Mouse (Mus musculus): ENCODE measurements at regions not wholly inside any gene's neighbourhood (a gene's known extent, or its start where the extent isn't known, plus 50 kb on each side); places are given as distances from the start of the nearest gene placed in this dataset.

DNA sequence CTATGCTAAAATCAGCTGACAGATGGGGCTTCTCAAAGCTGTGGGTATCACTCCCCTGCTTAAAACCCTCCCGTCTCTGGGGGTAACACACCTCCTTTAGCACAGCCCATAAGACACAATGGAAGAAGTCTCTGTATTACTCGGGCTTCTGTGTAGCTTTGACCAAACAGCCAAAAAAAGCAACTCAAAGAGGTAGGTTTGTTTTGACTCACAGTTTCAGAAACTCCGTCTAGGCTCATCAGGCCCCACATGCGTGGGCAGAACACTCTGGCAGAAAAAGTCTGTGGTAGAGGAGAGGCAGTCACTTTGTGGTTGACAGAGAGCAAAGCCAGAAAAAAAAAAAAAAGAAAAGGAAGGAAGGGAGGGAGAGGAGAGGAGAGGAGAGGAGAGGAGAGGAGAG is 133.8 kb downstream of the Rps15a start:
- TF ChIP-seq CTCF (conservative IDR thresholded peaks at IDR 0.05 in 1 of 2, IDR thresholded peaks at IDR 0.05 in 1 of 2; ENCODE audit: low read depth in 2 of 2, low read length in 2 of 2) = no peak
- no peak for TF ChIP-seq MAX (IDR thresholded peaks at IDR 0.05; ENCODE audit: low read length)
- TF ChIP-seq ZC3H11A (IDR thresholded peaks at IDR 0.05; ENCODE audit: low read depth, low read length) = no peak
- TF ChIP-seq MAFK (IDR thresholded peaks at IDR 0.05; ENCODE audit: insufficient replicate concordance, low read length) = no peak
- no peak for TF ChIP-seq UBTF (IDR thresholded peaks at IDR 0.05; ENCODE audit: low read depth, low read length)
- 0 out of 2 replicates have a peak, but pooled peaks have one; percentile 20 for TF ChIP-seq TCF12 (IDR thresholded peaks at IDR 0.05; ENCODE audit: low read depth, low read length)
- TF ChIP-seq CHD1 (IDR thresholded peaks at IDR 0.05; ENCODE audit: low read depth, low read length) = no peak
- no peak for TF ChIP-seq USF2 (conservative IDR thresholded peaks at IDR 0.05; ENCODE audit: low read depth, low read length)
- TF ChIP-seq ETS1 (conservative IDR thresholded peaks at IDR 0.05; ENCODE audit: low read depth, low read length) = peak; percentile 56
- TF ChIP-seq MXI1 (IDR thresholded peaks at IDR 0.05; ENCODE audit: low read depth, low read length) = no peak
- no peak for TF ChIP-seq POLR2A (IDR thresholded peaks at IDR 0.05; ENCODE audit: low read depth, low read length)

Measured in CH12.LX (cell line).